Mouse (Mus musculus): ENCODE data around the gene Bcl7b. TPM values are rescaled to one million over a fixed set of nuclear protein-coding genes. Genes with fewer than 3 reads are reported as not detected.
"Not testable (repeated sequence)": the region's sequence is repeated elsewhere in the genome, so short reads cannot be mapped to it uniquely, and the experiment has no call there.

Bcl7b gene
- polyA plus RNA-seq, 2 experiments from 2014 or later: 41.8 to 53.6 TPM

DNA sequence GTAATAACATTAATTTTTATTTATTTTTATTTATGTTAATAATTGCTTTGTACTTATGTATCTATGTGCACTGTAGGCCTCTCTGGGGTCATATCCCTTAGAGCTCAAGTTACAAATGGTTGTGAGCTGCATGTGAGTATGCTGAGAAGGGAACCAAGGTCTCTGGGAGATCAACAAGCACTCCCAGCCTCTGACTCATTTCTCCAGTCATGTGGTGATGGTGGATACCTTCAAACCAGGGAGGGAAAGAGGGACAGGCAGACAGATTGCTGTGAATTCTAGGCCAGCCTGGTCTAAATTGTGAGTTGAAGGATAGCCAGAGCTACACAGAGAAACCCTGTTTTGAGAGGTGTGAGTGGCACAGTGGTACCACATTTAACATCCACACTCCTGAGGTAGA, 52.9 kb downstream of the Bcl7b start:
- ATAC-seq: no peak

GRCm38 (mm10) chr5:135222066-135222465, 54.0 kb downstream of the Bcl7b start:
- ATAC-seq: no peak

DNA sequence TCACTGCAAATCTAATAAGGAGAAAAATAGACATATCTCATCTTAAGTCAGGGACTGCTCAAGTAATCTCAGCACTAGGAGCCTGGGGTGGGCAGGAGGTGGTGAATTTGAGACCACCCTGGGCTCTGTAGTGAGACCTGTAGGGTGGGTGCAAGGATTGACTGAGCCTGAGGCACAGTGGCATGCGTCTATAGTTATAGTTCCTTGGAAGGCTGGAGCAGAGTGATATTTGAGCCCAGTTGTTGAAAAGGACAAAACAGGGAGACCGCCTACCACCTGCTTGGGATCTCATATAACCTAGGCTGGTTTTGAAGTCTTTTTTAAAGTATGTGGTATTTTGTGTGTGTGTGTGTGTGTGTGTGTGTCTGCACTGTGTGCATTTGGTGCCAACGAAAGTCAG, 56.1 kb downstream of the Bcl7b start:
- no peak for ATAC-seq

- not testable (repeated sequence) for ATAC-seq
Measured at GRCm38 (mm10) chr5:135225879-135226278, 57.8 kb downstream of the Bcl7b start.

GRCm38 (mm10) chr5:135230186-135230585, 62.1 kb downstream of the Bcl7b start:
- ATAC-seq: no peak

Other genes starting within 250 kb of the Bcl7b start
- 10 to 100 TPM; 20.4 to 23.3 TPM for gene Mettl27, start 235.9 kb upstream of the Bcl7b start, polyA plus RNA-seq (2017; shearing (Covaris generic))
- gene Cldn4, start 221.3 kb upstream of the Bcl7b start, polyA plus RNA-seq (2017; shearing (Covaris generic)): not detected
- gene Cldn3, start 182.1 kb upstream of the Bcl7b start, polyA plus RNA-seq (2017; shearing (Covaris generic)): not detected
- 10 to 100 TPM; 53.9 to 66.7 TPM for gene Abhd11, start 159.1 kb upstream of the Bcl7b start, polyA plus RNA-seq (2017; shearing (Covaris generic))
- 10 to 100 TPM; 15.1 to 15.2 TPM for gene Stx1a, start 144.8 kb upstream of the Bcl7b start, polyA plus RNA-seq (2017; shearing (Covaris generic))
- 10 to 100 TPM; 27.4 to 30.4 TPM for gene Dnajc30, start 104.1 kb upstream of the Bcl7b start, polyA plus RNA-seq (2017; shearing (Covaris generic))
- 10 to 100 TPM; 60.3 to 84.8 TPM for gene Bud23, start 103.3 kb upstream of the Bcl7b start, polyA plus RNA-seq (2017; shearing (Covaris generic))
- not detected for gene Vps37d, start 90.0 kb upstream of the Bcl7b start, polyA plus RNA-seq (2017; shearing (Covaris generic))
- not detected for gene Mlxipl, start 78.4 kb upstream of the Bcl7b start, polyA plus RNA-seq (2017; shearing (Covaris generic))
- gene Tbl2, start 18.6 kb upstream of the Bcl7b start, polyA plus RNA-seq (2017; shearing (Covaris generic)): 1 to 10 TPM; 5.2 to 5.4 TPM
- gene Baz1b, start 19.0 kb downstream of the Bcl7b start, polyA plus RNA-seq (2017; shearing (Covaris generic)): 10 to 100 TPM; 20.8 to 23.9 TPM
- not detected for gene Fzd9, start 82.9 kb downstream of the Bcl7b start, polyA plus RNA-seq (2017; shearing (Covaris generic))
- not detected for gene Fkbp6, start 181.8 kb downstream of the Bcl7b start, polyA plus RNA-seq (2017; shearing (Covaris generic))
- under 1 TPM in 1 of 2 experiments, not detected in 1; 0.22 TPM for gene Trim50, start 185.0 kb downstream of the Bcl7b start, polyA plus RNA-seq (2017; shearing (Covaris generic))
- gene Nsun5, start 201.7 kb downstream of the Bcl7b start, polyA plus RNA-seq (2017; shearing (Covaris generic)): 10 to 100 TPM; 19.9 to 22.0 TPM
- 10 to 100 TPM; 10.8 to 17.4 TPM for gene Pom121, start 226.3 kb downstream of the Bcl7b start, polyA plus RNA-seq (2017; shearing (Covaris generic))